ENCODE assay signal across 8 mouse cellular contexts in genomic region chr2:128179808-128180379, GRCm38 (mm10). TPM values are rescaled to one million over a fixed set of nuclear protein-coding genes. Genes with fewer than 3 reads are reported as not detected.
DNase-seq lines count a peak whose midpoint lies in the region; ATAC-seq lines count a peak whose summit lies in the region.

No protein-coding gene starts in this region.

- peak overlapping the region; percentile 86 for H3K27ac ChIP-seq in heart, embryonic 15.5 days
- peak overlapping the region; percentile 38 for H3K27ac ChIP-seq in limb, embryonic 10.5 days

- H3K4me1 ChIP-seq in heart, embryonic 15.5 days (replicated peaks) = peaks cover 41% of the 10 kb centered on the region
- peaks cover 34% of the 10 kb centered on the region for H3K4me1 ChIP-seq in limb, embryonic 10.5 days

- DNase-seq in MN1 (ENCODE audit: low spot score) = peak; percentile 28
- peak; percentile 86 to 88 for DNase-seq in adrenal gland, postnatal 36 days
- peak; percentile 59 for DNase-seq in limb, embryonic 10.5 days (ENCODE audit: low spot score)
- DNase-seq in natural killer cell, adult 2 months (ENCODE audit: low spot score in 2 of 2) = peak; percentile 46 to 52
- no peak for DNase-seq in layer of hippocampus, postnatal 14 days (ENCODE audit: low spot score in 2 of 2)
- no peak for DNase-seq in frontal cortex, postnatal 14 days (ENCODE audit: low spot score in 2 of 2)
- DNase-seq in frontal cortex, postnatal 10 days (ENCODE audit: low spot score in 2 of 2) = no peak

- H3K4me3 ChIP-seq in heart, embryonic 15.5 days = no peak overlapping the region
- H3K4me3 ChIP-seq in limb, embryonic 10.5 days = no peak overlapping the region

- H3K27me3 ChIP-seq in heart, embryonic 15.5 days = no peaks in the 10 kb centered on the region
- no peaks in the 10 kb centered on the region for H3K27me3 ChIP-seq in limb, embryonic 10.5 days (ENCODE audit: low read depth, poor library complexity, severe bottlenecking)

- 15% methylated on average over 9 of the region's 9 CpGs for WGBS in heart, embryonic 15.5 days
- 27% methylated on average over 9 of the region's 9 CpGs for WGBS in limb, embryonic 10.5 days

- H3K36me3 ChIP-seq in heart, embryonic 15.5 days = no peaks in the 10 kb centered on the region
- H3K36me3 ChIP-seq in limb, embryonic 10.5 days = no peaks in the 10 kb centered on the region

- H3K4me2 ChIP-seq in heart, embryonic 15.5 days = 0 out of 2 replicates have a peak overlapping the region, but pooled peaks have one; percentile 11

- peak; percentile 92 for ATAC-seq in heart, embryonic 15.5 days (replicated peaks; ENCODE audit: insufficient number of reproducible peaks, insufficient read depth, low FRiP score, low read depth)

- 0 out of 2 replicates have a peak overlapping the region, but pooled peaks have one; percentile 3 for H3K9ac ChIP-seq in heart, embryonic 15.5 days

- H3K9me3 ChIP-seq in heart, embryonic 15.5 days (replicated peaks) = no peaks in the 10 kb centered on the region
- no peaks in the 10 kb centered on the region for H3K9me3 ChIP-seq in limb, embryonic 10.5 days (replicated peaks)

RNA-seq across cellular contexts. Expression of gene Bcl2l11, which starts 54.1 kb away (rescaled TPM):
- 10 to 100 TPM; 28.0 to 51.3 TPM for total RNA-seq in adrenal gland, postnatal 36 days (2021)
- 21.0 and 21.4 TPM in 2 replicates for polyA plus RNA-seq in heart, embryonic 15.5 days (2015; fragmentation: Nextera tagmentation; extraction: Ambion mirVana)
- polyA plus RNA-seq in limb, embryonic 10.5 days (2016; fragmentation: Nextera tagmentation; extraction: Ambion mirVana) = 28.4 and 35.9 TPM in 2 replicates
- 1 to 10 TPM; 8.4 to 8.8 TPM for total RNA-seq in layer of hippocampus, postnatal 14 days (2021)

Comparison
In these comparisons a context has a peak if more than half of its experiments do, and no peak if none do; other contexts are left out.
1. DNase-seq: peak in MN1 (single experiment), adrenal gland, postnatal 36 days (2 of 2), limb, embryonic 10.5 days (single experiment) and natural killer cell, adult 2 months (2 of 2); none in layer of hippocampus, postnatal 14 days (0 of 2), frontal cortex, postnatal 14 days (0 of 2) and frontal cortex, postnatal 10 days (0 of 2).